Mouse (Mus musculus) olfactory bulb, adult 2 months (tissue): ENCODE measurements around the gene Dkkl1. TPM values are rescaled to one million over a fixed set of nuclear protein-coding genes. Genes with fewer than 3 reads are reported as not detected.

Source experiments
- H3K27ac ChIP-seq: fragments of 200-500 bp; 2 replicates; pipeline ENCODE4 v1.5.1; 2012; ENCODE audit warnings: low read depth, low read length; ENCODE audit not compliant: insufficient read depth
- H3K4me1 ChIP-seq: fragments of 200-500 bp; 2 replicates; pipeline ENCODE4 v1.6.1; 2012; ENCODE audit warnings: low read length; ENCODE audit not compliant: control insufficient read depth, insufficient read depth
- H3K4me3 ChIP-seq: fragments of 200-500 bp; 2 replicates; pipeline ENCODE4 v1.5.1; 2012; ENCODE audit warnings: mild to moderate bottlenecking, low read depth, low read length, moderate library complexity; ENCODE audit not compliant: insufficient read depth
- CTCF ChIP-seq: fragments of 200-500 bp; IDR thresholded peaks from 2 replicates; pipeline ENCODE4 v1.5.1; 2012; ENCODE audit warnings: low read depth, mild to moderate bottlenecking, low read length, moderate library complexity; ENCODE audit not compliant: insufficient read depth
- POLR2A ChIP-seq: fragments of 200-500 bp; IDR thresholded peaks from 2 replicates; pipeline ENCODE4 v1.6.1; 2012; ENCODE audit warnings: mild to moderate bottlenecking, low read depth, low read length, moderate library complexity; ENCODE audit not compliant: insufficient read depth
- whole genome bisulfite sequencing: fragments of 180-500 bp; shearing (Covaris S2); methylation state at CpG from one replicate; pipeline ENCODE4 v1.1.7; 2018; 5-methylcytosine and 5-hydroxymethylcytosine counted together
- polyA plus RNA-seq: library from polyadenylated mRNA; stranded (reverse); fragments of >200 nt; gene quantifications from 2 replicates; pipeline ENCODE4 v1.2.4, GENCODE M21; 2012; ENCODE audit warnings: low replicate concordance; ENCODE audit not compliant: missing spikeins, insufficient read depth, insufficient read length

The Dkkl1 gene
- polyA plus RNA-seq, 1 experiment, result not detected

GRCm38 (mm10) chr7:45158991-45159390 is 53.0 kb downstream of the Dkkl1 start:
- no peak overlapping the region for H3K4me3 ChIP-seq
- H3K27ac ChIP-seq, result no peak overlapping the region
- 98% methylated on average over 6 of the region's 6 CpGs for WGBS
- TF ChIP-seq POLR2A (no peak), CTCF (no peak)
- H3K4me1 ChIP-seq, result peaks cover 11% of the 10 kb centered on the region

Other genes starting within 250 kb of the Dkkl1 start
- gene Cpt1c, start 237.3 kb downstream of the Dkkl1 start, polyA plus RNA-seq, result not detected in 2 replicates
- not detected in 2 replicates for gene Prmt1, start 225.6 kb downstream of the Dkkl1 start, polyA plus RNA-seq
- not detected in 2 replicates for gene Irf3, start 214.5 kb downstream of the Dkkl1 start, polyA plus RNA-seq
- gene Bcl2l12, start 213.4 kb downstream of the Dkkl1 start, polyA plus RNA-seq, result not detected in 2 replicates
- not detected in 2 replicates for gene Scaf1, start 195.8 kb downstream of the Dkkl1 start, polyA plus RNA-seq
- gene Rras, start 194.2 kb downstream of the Dkkl1 start, polyA plus RNA-seq, result not detected in 2 replicates
- not detected in 2 replicates for gene Prr12, start 159.3 kb downstream of the Dkkl1 start, polyA plus RNA-seq
- gene Nosip, start 149.7 kb downstream of the Dkkl1 start, polyA plus RNA-seq, result not detected in 2 replicates
- not detected in 2 replicates for gene Prrg2, start 149.5 kb downstream of the Dkkl1 start, polyA plus RNA-seq
- not detected in 2 replicates for gene Rcn3, start 119.9 kb downstream of the Dkkl1 start, polyA plus RNA-seq
- not detected in 2 replicates for gene Fcgrt, start 108.3 kb downstream of the Dkkl1 start, polyA plus RNA-seq
- 657 TPM in 1 of 2 replicates, not detected in the other for gene Rps11, start 87.7 kb downstream of the Dkkl1 start, polyA plus RNA-seq
- 1,205 and 1,268 TPM in 2 replicates for gene Rpl13a, start 83.4 kb downstream of the Dkkl1 start, polyA plus RNA-seq
- not detected in 2 replicates for gene Gm45713, start 75.9 kb downstream of the Dkkl1 start, polyA plus RNA-seq
- gene Flt3l, start 75.7 kb downstream of the Dkkl1 start, polyA plus RNA-seq, result not detected in 2 replicates
- gene Pih1d1, start 57.8 kb downstream of the Dkkl1 start, polyA plus RNA-seq, result not detected in 2 replicates
- not detected in 2 replicates for gene Aldh16a1, start 57.6 kb downstream of the Dkkl1 start, polyA plus RNA-seq
- gene Slc17a7, start 48.2 kb downstream of the Dkkl1 start, polyA plus RNA-seq, result not detected in 2 replicates
- not detected in 2 replicates for gene Gfy, start 32.6 kb downstream of the Dkkl1 start, polyA plus RNA-seq
- not detected in 2 replicates for gene Pth2, start 31.2 kb downstream of the Dkkl1 start, polyA plus RNA-seq
- not detected in 2 replicates for gene Ccdc155, start 7.3 kb downstream of the Dkkl1 start, polyA plus RNA-seq
- not detected in 2 replicates for gene Tead2, start 3.6 kb upstream of the Dkkl1 start, polyA plus RNA-seq
- gene Cd37, start 27.0 kb upstream of the Dkkl1 start, polyA plus RNA-seq, result not detected in 2 replicates
- gene Slc6a16, start 28.9 kb upstream of the Dkkl1 start, polyA plus RNA-seq, result not detected in 2 replicates
- not detected in 2 replicates for gene Slc6a21, start 65.4 kb upstream of the Dkkl1 start, polyA plus RNA-seq
- not detected in 2 replicates for gene Trpm4, start 121.6 kb upstream of the Dkkl1 start, polyA plus RNA-seq
- not detected in 2 replicates for gene Hrc, start 123.1 kb upstream of the Dkkl1 start, polyA plus RNA-seq
- not detected in 2 replicates for gene Ppfia3, start 154.9 kb upstream of the Dkkl1 start, polyA plus RNA-seq
- gene Lin7b, start 158.4 kb upstream of the Dkkl1 start, polyA plus RNA-seq, result not detected in 2 replicates
- gene Snrnp70, start 183.6 kb upstream of the Dkkl1 start, polyA plus RNA-seq, result 1,039 and 1,720 TPM in 2 replicates
- not detected in 2 replicates for gene Kcna7, start 193.5 kb upstream of the Dkkl1 start, polyA plus RNA-seq
- not detected in 2 replicates for gene Ntf5, start 201.5 kb upstream of the Dkkl1 start, polyA plus RNA-seq
- gene Lhb, start 208.7 kb upstream of the Dkkl1 start, polyA plus RNA-seq, result not detected in 2 replicates
- gene Gys1, start 222.7 kb upstream of the Dkkl1 start, polyA plus RNA-seq, result not detected in 2 replicates
- gene Ruvbl2, start 225.9 kb upstream of the Dkkl1 start, polyA plus RNA-seq, result not detected in 2 replicates
- gene Ftl1, start 247.7 kb upstream of the Dkkl1 start, polyA plus RNA-seq, result 553 and 835 TPM in 2 replicates